In the genomic region with DNA sequence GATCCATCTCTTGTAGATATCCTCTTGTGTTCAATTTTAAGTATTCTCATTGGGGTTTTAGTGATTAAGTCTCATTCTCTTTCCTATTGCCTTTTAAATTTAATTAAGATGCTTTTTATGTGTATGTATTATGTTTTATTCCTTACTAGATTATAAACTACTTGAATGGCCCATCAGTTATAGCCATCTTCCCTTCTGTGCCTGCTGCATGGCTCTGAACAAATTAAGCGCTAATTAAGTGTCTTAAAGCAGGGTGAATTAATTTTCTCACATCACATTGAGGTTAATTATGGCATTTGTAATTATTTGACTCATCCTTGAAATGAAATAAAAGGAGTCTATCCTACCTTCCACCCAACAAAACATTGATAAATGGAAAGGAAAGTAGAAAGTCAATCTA, we compare ENCODE assay signal across 24 mouse cellular contexts.
DNase-seq lines count a peak whose midpoint lies in the region; ATAC-seq and TF ChIP-seq lines count a peak whose summit lies in the region.
"Had no signal": no experiment of that assay in that cellular context is flagged by ENCODE, and none has a peak within 500 bp of the region (broad histone marks: within the 10 kb centered on the region; RNA-seq: fewer than 3 reads in every experiment).

No protein-coding gene starts in this region.

- no peak overlapping the region for H3K4me2 ChIP-seq in hindbrain, embryonic 13.5 days
- no peak overlapping the region for H3K4me2 ChIP-seq in hindbrain, embryonic 12.5 days (replicated peaks)
- H3K4me2 ChIP-seq in hindbrain, postnatal 0 days (ENCODE audit: low read depth, low read length), result no peak overlapping the region
- no peak overlapping the region for H3K4me2 ChIP-seq in hindbrain, embryonic 11.5 days (replicated peaks; ENCODE audit: low read depth, low read length)
- no peak overlapping the region for H3K4me2 ChIP-seq in neural tube, embryonic 13.5 days
- H3K4me2 ChIP-seq in neural tube, embryonic 15.5 days, result no peak overlapping the region
- H3K4me2 ChIP-seq: embryonic facial prominence, embryonic 12.5 days; forebrain, embryonic 13.5 days; forebrain, embryonic 15.5 days had no signal

- peaks cover 8% of the 10 kb centered on the region for H3K9me3 ChIP-seq in hindbrain, embryonic 13.5 days
- no peaks in the 10 kb centered on the region for H3K9me3 ChIP-seq in hindbrain, embryonic 12.5 days (replicated peaks)
- H3K9me3 ChIP-seq in hindbrain, postnatal 0 days (ENCODE audit: low read length), result peaks cover 4% of the 10 kb centered on the region; the same call in 1 of the 2 replicates
- no peaks in the 10 kb centered on the region for H3K9me3 ChIP-seq in hindbrain, embryonic 11.5 days (ENCODE audit: control insufficient read depth, low read length)
- H3K9me3 ChIP-seq in neural tube, embryonic 13.5 days, result peaks cover 3% of the 10 kb centered on the region; the same call in 1 of the 2 replicates
- H3K9me3 ChIP-seq in neural tube, embryonic 15.5 days (replicated peaks), result no peaks in the 10 kb centered on the region
- H3K9me3 ChIP-seq: embryonic facial prominence, embryonic 10.5 days; embryonic facial prominence, embryonic 12.5 days; forebrain, embryonic 13.5 days; forebrain, embryonic 15.5 days; G1E had no signal

- H3K27ac ChIP-seq in hindbrain, embryonic 13.5 days, result no peak overlapping the region
- no peak overlapping the region for H3K27ac ChIP-seq in hindbrain, embryonic 12.5 days
- H3K27ac ChIP-seq in hindbrain, postnatal 0 days, result no peak overlapping the region
- H3K27ac ChIP-seq in hindbrain, embryonic 11.5 days (ENCODE audit: low read depth, low read length), result no peak overlapping the region
- H3K27ac ChIP-seq in neural tube, embryonic 13.5 days (replicated peaks), result no peak overlapping the region
- no peak overlapping the region for H3K27ac ChIP-seq in neural tube, embryonic 15.5 days (replicated peaks)
- H3K27ac ChIP-seq: embryonic facial prominence, embryonic 10.5 days; embryonic facial prominence, embryonic 12.5 days; forebrain, embryonic 13.5 days; forebrain, embryonic 15.5 days had no signal

- WGBS in hindbrain, embryonic 13.5 days, result 88% methylated on average over 1 of the region's 1 CpGs
- WGBS in hindbrain, embryonic 12.5 days, result 89% methylated on average over 1 of the region's 1 CpGs
- WGBS in hindbrain, postnatal 0 days, result 88% methylated on average over 1 of the region's 1 CpGs
- 100% methylated on average over 1 of the region's 1 CpGs for WGBS in hindbrain, embryonic 11.5 days
- 78% methylated on average over 1 of the region's 1 CpGs for WGBS in neural tube, embryonic 13.5 days
- 80% methylated on average over 1 of the region's 1 CpGs for WGBS in neural tube, embryonic 15.5 days

- peaks cover 4% of the 10 kb centered on the region; the same call in 1 of the 2 replicates for H3K36me3 ChIP-seq in hindbrain, embryonic 13.5 days
- no peaks in the 10 kb centered on the region for H3K36me3 ChIP-seq in hindbrain, embryonic 12.5 days
- no peaks in the 10 kb centered on the region for H3K36me3 ChIP-seq in hindbrain, postnatal 0 days (ENCODE audit: insufficient read depth, low read length)
- no peaks in the 10 kb centered on the region for H3K36me3 ChIP-seq in hindbrain, embryonic 11.5 days (ENCODE audit: control insufficient read depth, insufficient read depth, low read length)
- H3K36me3 ChIP-seq in neural tube, embryonic 13.5 days, result no peaks in the 10 kb centered on the region
- H3K36me3 ChIP-seq in neural tube, embryonic 15.5 days, result no peaks in the 10 kb centered on the region; the same call in 1 of the 2 replicates
- H3K36me3 ChIP-seq: embryonic facial prominence, embryonic 10.5 days; embryonic facial prominence, embryonic 12.5 days; forebrain, embryonic 15.5 days; G1E had no signal

- H3K4me1 ChIP-seq in hindbrain, embryonic 13.5 days (replicated peaks), result no peaks in the 10 kb centered on the region
- H3K4me1 ChIP-seq in hindbrain, embryonic 12.5 days, result no peaks in the 10 kb centered on the region
- H3K4me1 ChIP-seq in hindbrain, postnatal 0 days (ENCODE audit: insufficient read depth, low read length), result no peaks in the 10 kb centered on the region
- H3K4me1 ChIP-seq in hindbrain, embryonic 11.5 days (replicated peaks; ENCODE audit: control insufficient read depth, insufficient read depth, low read length), result no peaks in the 10 kb centered on the region
- no peaks in the 10 kb centered on the region for H3K4me1 ChIP-seq in neural tube, embryonic 13.5 days (replicated peaks)
- H3K4me1 ChIP-seq in neural tube, embryonic 15.5 days, result no peaks in the 10 kb centered on the region
- H3K4me1 ChIP-seq: embryonic facial prominence, embryonic 10.5 days; embryonic facial prominence, embryonic 12.5 days; forebrain, embryonic 13.5 days; forebrain, embryonic 15.5 days had no signal

- no peaks in the 10 kb centered on the region for H3K27me3 ChIP-seq in hindbrain, embryonic 13.5 days
- H3K27me3 ChIP-seq in hindbrain, embryonic 12.5 days, result no peaks in the 10 kb centered on the region
- H3K27me3 ChIP-seq in hindbrain, postnatal 0 days (ENCODE audit: insufficient read depth, low read length), result no peaks in the 10 kb centered on the region
- H3K27me3 ChIP-seq in hindbrain, embryonic 11.5 days (ENCODE audit: control insufficient read depth, insufficient read depth, low read length), result no peaks in the 10 kb centered on the region
- no peaks in the 10 kb centered on the region for H3K27me3 ChIP-seq in neural tube, embryonic 13.5 days
- H3K27me3 ChIP-seq in neural tube, embryonic 15.5 days (replicated peaks), result no peaks in the 10 kb centered on the region
- H3K27me3 ChIP-seq: CH12.LX; embryonic facial prominence, embryonic 12.5 days; forebrain, embryonic 13.5 days; forebrain, embryonic 15.5 days had no signal

- DNase-seq in hindbrain, postnatal 0 days (ENCODE audit: low spot score), result no peak
- no peak for DNase-seq in hindbrain, embryonic 11.5 days (ENCODE audit: low spot score)
- DNase-seq: adrenal gland, adult 8-10 months; adrenal gland, postnatal 14 days; adrenal gland, postnatal 36 days; B cell, adult 2 months; cerebellum, adult 11-12 months; cerebellum, adult 2 months; cerebellum, adult 9-10 months; cerebellum, postnatal 10 days; cerebellum, postnatal 25 days had no signal

- TF ChIP-seq CTCF in hindbrain, postnatal 0 days (IDR thresholded peaks at IDR 0.05; ENCODE audit: low read depth), result no peak

- no peak overlapping the region for H3K4me3 ChIP-seq in hindbrain, embryonic 13.5 days
- H3K4me3 ChIP-seq in hindbrain, embryonic 12.5 days, result no peak overlapping the region
- no peak overlapping the region for H3K4me3 ChIP-seq in hindbrain, postnatal 0 days (ENCODE audit: low read length)
- H3K4me3 ChIP-seq in hindbrain, embryonic 11.5 days (ENCODE audit: low read depth, low read length), result no peak overlapping the region
- H3K4me3 ChIP-seq in neural tube, embryonic 13.5 days, result no peak overlapping the region
- H3K4me3 ChIP-seq in neural tube, embryonic 15.5 days (replicated peaks), result no peak overlapping the region
- H3K4me3 ChIP-seq: embryonic facial prominence, embryonic 10.5 days; embryonic facial prominence, embryonic 12.5 days; forebrain, embryonic 13.5 days; forebrain, embryonic 15.5 days had no signal

- peak; percentile 63; the same call in 1 of the 2 replicates for ATAC-seq in hindbrain, embryonic 13.5 days (ENCODE audit: low FRiP score)
- ATAC-seq in hindbrain, embryonic 12.5 days (ENCODE audit: low FRiP score), result no peak
- 0 out of 2 replicates have a peak, but pooled peaks have one; percentile 49 for ATAC-seq in hindbrain, postnatal 0 days
- ATAC-seq in hindbrain, embryonic 11.5 days (ENCODE audit: low FRiP score), result no peak
- ATAC-seq in neural tube, embryonic 13.5 days (ENCODE audit: low read depth), result peak; percentile 69; the same call in 1 of the 2 replicates
- ATAC-seq in neural tube, embryonic 15.5 days (ENCODE audit: low FRiP score), result no peak
- ATAC-seq: activated CD4-positive, CD25-positive, alpha-beta regulatory T cell, adult 4 months; CD4-positive, CD25-positive, alpha-beta regulatory T cell, adult 4 months; forebrain, embryonic 13.5 days; forebrain, embryonic 15.5 days; Patski had no signal

- H3K9ac ChIP-seq in hindbrain, embryonic 13.5 days, result no peak overlapping the region
- no peak overlapping the region for H3K9ac ChIP-seq in hindbrain, embryonic 12.5 days
- no peak overlapping the region for H3K9ac ChIP-seq in hindbrain, postnatal 0 days (replicated peaks; ENCODE audit: low read length)
- H3K9ac ChIP-seq in hindbrain, embryonic 11.5 days (ENCODE audit: low read depth, low read length), result no peak overlapping the region
- H3K9ac ChIP-seq in neural tube, embryonic 13.5 days, result no peak overlapping the region
- no peak overlapping the region for H3K9ac ChIP-seq in neural tube, embryonic 15.5 days (replicated peaks)
- H3K9ac ChIP-seq: embryonic facial prominence, embryonic 12.5 days; forebrain, embryonic 13.5 days; forebrain, embryonic 15.5 days had no signal

Comparison
In these comparisons a context has a peak if more than half of its experiments do, and no peak if none do; other contexts are left out.
1. ATAC-seq: peak in hindbrain, embryonic 13.5 days (single experiment), hindbrain, postnatal 0 days (single experiment) and neural tube, embryonic 13.5 days (single experiment); none in hindbrain, embryonic 12.5 days (single experiment), hindbrain, embryonic 11.5 days (single experiment) and neural tube, embryonic 15.5 days (single experiment).